Mouse (Mus musculus): ENCODE data around the gene Lhx6. TPM values are rescaled to one million over a fixed set of nuclear protein-coding genes. Genes with fewer than 3 reads are reported as not detected.

The Lhx6 gene
- polyA plus RNA-seq, 1 experiment from 2014 or later, result 3.0 TPM

- no peak for ATAC-seq (ENCODE audit: low FRiP score, low TSS enrichment)
- no peak overlapping the region for H3K27ac ChIP-seq (ENCODE audit: low read depth, low read length)
- H3K36me3 ChIP-seq (ENCODE audit: control insufficient read depth, insufficient read depth, low read length), result peaks cover 77% of the 10 kb centered on the region
- no peak overlapping the region for H3K4me2 ChIP-seq (replicated peaks; ENCODE audit: low read depth, low read length)
- H3K4me3 ChIP-seq (ENCODE audit: low read length), result no peak overlapping the region
- H3K27me3 ChIP-seq (ENCODE audit: control insufficient read depth, insufficient read depth, low read length), result no peaks in the 10 kb centered on the region
- no peaks in the 10 kb centered on the region for H3K9me3 ChIP-seq (ENCODE audit: control insufficient read depth, low read length)
- H3K9ac ChIP-seq (ENCODE audit: low read depth, low read length), result no peak overlapping the region
- H3K4me1 ChIP-seq (ENCODE audit: control insufficient read depth, insufficient read depth, low read length), result no peaks in the 10 kb centered on the region
- WGBS, result 93% methylated on average over 9 of the region's 9 CpGs
Measured at GRCm38 (mm10) chr2:36126795-36127429, 21.7 kb upstream of the Lhx6 start.

DNA sequence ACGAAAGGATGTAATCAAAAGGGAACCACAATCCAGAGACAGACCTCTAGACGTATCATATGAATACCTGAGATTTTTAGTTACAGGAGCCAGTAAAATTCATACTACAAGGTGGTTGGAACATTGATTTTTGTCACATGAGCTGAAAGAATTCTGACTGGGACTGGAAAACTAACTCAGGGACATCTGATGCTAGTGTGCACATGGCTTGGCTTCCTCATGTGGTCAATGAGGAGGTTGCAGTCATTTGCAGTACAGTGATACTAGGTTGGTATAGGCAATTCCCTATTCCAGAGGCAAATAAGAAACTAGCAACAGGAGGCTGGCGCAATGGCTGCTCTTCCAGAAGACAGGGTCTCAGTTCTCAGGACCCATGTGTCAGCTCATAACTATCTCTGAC is 7.4 kb upstream of the Lhx6 start:
- WGBS, result 76% methylated on average over 3 of the region's 3 CpGs
- Histone ChIP-seq H3K9ac (ENCODE audit: low read depth, low read length) (no peak overlapping the region), H3K4me1 (ENCODE audit: control insufficient read depth, insufficient read depth, low read length) (no peaks in the 10 kb centered on the region), H3K36me3 (ENCODE audit: control insufficient read depth, insufficient read depth, low read length) (peaks cover 19% of the 10 kb centered on the region), H3K9me3 (ENCODE audit: control insufficient read depth, low read length) (no peaks in the 10 kb centered on the region), H3K27ac (ENCODE audit: low read depth, low read length) (no peak overlapping the region), H3K27me3 (ENCODE audit: control insufficient read depth, insufficient read depth, low read length) (peaks cover 28% of the 10 kb centered on the region), H3K4me3 (ENCODE audit: low read length) (no peak overlapping the region), H3K4me2 (replicated peaks; ENCODE audit: low read depth, low read length) (no peak overlapping the region)
- no peak for ATAC-seq (ENCODE audit: low FRiP score, low TSS enrichment)

DNA sequence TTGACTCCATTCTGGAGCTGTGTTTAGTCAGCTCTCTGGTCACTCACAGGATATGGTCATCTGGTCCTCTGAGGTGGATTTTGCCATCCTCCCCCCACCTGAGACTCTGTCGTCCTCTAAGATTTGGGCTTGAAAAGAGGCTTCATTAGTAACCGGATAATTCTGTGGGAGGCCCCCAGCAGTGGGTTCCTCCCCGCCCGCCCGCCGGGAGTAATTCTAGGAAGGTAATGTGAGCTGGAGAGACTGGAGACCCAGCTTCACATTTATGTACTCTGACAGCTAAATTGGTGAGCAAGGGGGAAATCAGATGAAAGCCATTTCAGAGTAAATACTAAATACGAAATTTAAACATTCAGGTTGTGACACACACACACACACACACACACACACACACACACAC is 3.4 kb upstream of the Lhx6 start:
- peaks cover 65% of the 10 kb centered on the region for H3K27me3 ChIP-seq (ENCODE audit: control insufficient read depth, insufficient read depth, low read length)
- H3K4me2 ChIP-seq (replicated peaks; ENCODE audit: low read depth, low read length), result no peak overlapping the region
- H3K36me3 ChIP-seq (ENCODE audit: control insufficient read depth, insufficient read depth, low read length), result no peaks in the 10 kb centered on the region
- WGBS, result 8% methylated on average over 7 of the region's 7 CpGs
- peaks cover 12% of the 10 kb centered on the region for H3K4me1 ChIP-seq (ENCODE audit: control insufficient read depth, insufficient read depth, low read length)
- no peak overlapping the region for H3K27ac ChIP-seq (ENCODE audit: low read depth, low read length)
- no peak for ATAC-seq (ENCODE audit: low FRiP score, low TSS enrichment)
- H3K4me3 ChIP-seq (ENCODE audit: low read length), result no peak overlapping the region
- no peaks in the 10 kb centered on the region for H3K9me3 ChIP-seq (ENCODE audit: control insufficient read depth, low read length)
- H3K9ac ChIP-seq (ENCODE audit: low read depth, low read length), result no peak overlapping the region

DNA sequence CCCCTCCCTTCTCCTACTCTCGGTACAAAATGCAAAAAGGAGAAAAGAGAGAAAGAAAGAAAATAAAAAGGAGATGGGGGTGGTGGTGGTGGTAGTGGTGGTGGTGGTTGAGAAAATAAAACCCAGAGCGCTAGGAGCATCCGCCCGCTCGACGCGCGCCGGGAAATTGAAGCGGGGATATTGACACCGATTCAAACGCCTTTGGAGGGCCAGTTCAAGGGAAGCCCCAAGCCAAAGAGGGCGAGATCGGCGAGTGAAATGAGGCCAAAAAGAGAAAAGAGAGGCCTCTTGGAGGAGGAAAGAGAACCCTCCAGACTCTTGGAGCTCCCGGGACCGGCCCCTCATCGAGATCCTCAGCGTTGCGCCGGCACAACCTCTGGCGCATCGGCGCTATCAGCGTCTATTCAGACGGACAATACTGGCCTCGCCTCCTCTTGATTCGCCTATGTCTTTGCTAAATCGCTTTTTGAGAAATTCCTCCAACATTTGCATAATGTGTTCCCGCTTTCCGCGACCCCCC is 712 bp downstream of the Lhx6 start:
- H3K27ac ChIP-seq (ENCODE audit: low read depth, low read length), result no peak overlapping the region

DNA sequence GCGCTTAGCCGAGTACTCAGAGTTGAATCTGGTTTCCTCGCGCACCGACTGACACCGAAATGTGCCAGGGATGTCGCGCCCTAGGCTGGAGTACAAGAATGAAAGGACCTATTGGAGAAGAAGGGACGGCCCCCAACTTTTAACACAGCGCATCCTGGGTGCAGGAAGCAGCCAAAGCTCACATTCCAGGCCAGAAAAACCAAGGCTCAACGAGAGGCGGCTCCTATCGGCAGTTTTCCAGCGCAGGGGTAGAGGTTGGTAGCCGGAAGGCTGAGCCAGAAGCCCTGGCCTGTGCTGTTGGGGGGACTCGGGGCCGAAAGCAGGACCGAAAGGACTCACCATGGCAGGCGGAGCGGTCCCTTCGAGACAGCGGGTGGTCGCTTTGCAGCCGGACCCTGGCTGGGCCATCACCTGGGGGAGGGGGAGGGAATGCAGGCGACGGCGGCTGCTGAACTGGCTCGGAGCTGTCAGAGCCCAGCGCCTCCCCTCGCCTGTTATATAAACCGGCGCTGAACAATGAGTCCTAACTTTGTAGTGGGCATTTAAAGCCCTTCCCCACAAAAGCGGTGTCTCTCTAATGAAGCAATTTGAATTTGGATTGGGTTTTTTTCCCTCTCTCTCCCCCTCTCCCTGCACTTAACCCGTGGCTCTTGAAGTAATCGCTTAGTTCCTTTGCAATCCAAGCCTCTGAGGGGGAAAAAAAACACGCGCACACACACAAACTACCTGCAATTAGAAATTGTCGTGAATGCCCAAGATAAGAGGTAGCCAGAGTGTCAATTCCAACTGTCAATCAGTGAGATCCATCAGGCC is 1.4 kb downstream of the Lhx6 start:
- Histone ChIP-seq H3K9me3 (ENCODE audit: control insufficient read depth, low read length) (no peaks in the 10 kb centered on the region), H3K9ac (ENCODE audit: low read depth, low read length) (no peak overlapping the region), H3K36me3 (ENCODE audit: control insufficient read depth, insufficient read depth, low read length) (no peaks in the 10 kb centered on the region), H3K27ac (ENCODE audit: low read depth, low read length) (no peak overlapping the region), H3K4me3 (ENCODE audit: low read length) (peak overlapping the region; percentile 48), H3K4me2 (replicated peaks; ENCODE audit: low read depth, low read length) (peak overlapping the region; percentile 83), H3K4me1 (ENCODE audit: control insufficient read depth, insufficient read depth, low read length) (peaks cover 24% of the 10 kb centered on the region), H3K27me3 (ENCODE audit: control insufficient read depth, insufficient read depth, low read length) (peaks cover 90% of the 10 kb centered on the region)
- WGBS, result 1% methylated on average over 38 of the region's 38 CpGs
- no peak for ATAC-seq (ENCODE audit: low FRiP score, low TSS enrichment)

More for the DNA sequence above, 712 bp downstream of the Lhx6 start:
- Histone ChIP-seq H3K4me1 (ENCODE audit: control insufficient read depth, insufficient read depth, low read length) (peaks cover 24% of the 10 kb centered on the region), H3K4me3 (ENCODE audit: low read length) (peak overlapping the region; percentile 48), H3K4me2 (replicated peaks; ENCODE audit: low read depth, low read length) (peak overlapping the region; percentile 83), H3K9me3 (ENCODE audit: control insufficient read depth, low read length) (no peaks in the 10 kb centered on the region), H3K9ac (ENCODE audit: low read depth, low read length) (peak overlapping the region; percentile 50), H3K27me3 (ENCODE audit: control insufficient read depth, insufficient read depth, low read length) (peaks cover 89% of the 10 kb centered on the region), H3K36me3 (ENCODE audit: control insufficient read depth, insufficient read depth, low read length) (no peaks in the 10 kb centered on the region)
- ATAC-seq (ENCODE audit: low FRiP score, low TSS enrichment), result no peak
- under 1% methylated on average over 32 of the region's 32 CpGs for WGBS

DNA sequence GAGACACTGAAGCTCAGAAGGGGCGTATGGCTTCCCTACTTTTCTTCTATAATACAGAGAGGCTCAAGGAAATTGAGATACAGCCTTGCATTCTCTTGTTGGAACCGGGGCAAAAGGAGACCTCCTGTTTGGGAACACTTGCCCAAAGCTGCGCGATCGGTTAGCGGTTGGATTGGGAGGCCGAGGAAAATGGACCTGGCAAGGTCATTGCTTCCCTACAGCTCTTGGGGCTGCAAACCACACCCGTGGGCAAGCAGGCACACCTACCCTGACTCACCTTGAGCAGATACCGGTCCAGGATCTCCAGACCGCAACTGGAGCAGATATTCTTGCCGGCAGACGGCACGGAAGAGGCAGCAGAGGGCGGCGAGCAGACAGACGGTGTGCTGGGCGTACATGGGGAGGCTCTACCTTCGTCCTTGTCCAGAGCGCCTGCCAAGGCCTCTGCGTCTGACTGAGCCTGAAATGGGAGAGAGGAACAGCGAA is 2.1 kb downstream of the Lhx6 start:
- 4% methylated on average over 21 of the region's 21 CpGs for WGBS

GRCm38 (mm10) chr2:36102559-36102946 is 2.7 kb downstream of the Lhx6 start:
- Histone ChIP-seq H3K4me2 (replicated peaks; ENCODE audit: low read depth, low read length) (peak overlapping the region; percentile 10), H3K4me3 (ENCODE audit: low read length) (peak overlapping the region; percentile 48), H3K36me3 (ENCODE audit: control insufficient read depth, insufficient read depth, low read length) (no peaks in the 10 kb centered on the region), H3K4me1 (ENCODE audit: control insufficient read depth, insufficient read depth, low read length) (peaks cover 24% of the 10 kb centered on the region), H3K9ac (ENCODE audit: low read depth, low read length) (peak overlapping the region; percentile 34; the same call in 1 of the 2 replicates), H3K27me3 (ENCODE audit: control insufficient read depth, insufficient read depth, low read length) (peaks cover 93% of the 10 kb centered on the region), H3K9me3 (ENCODE audit: control insufficient read depth, low read length) (no peaks in the 10 kb centered on the region), H3K27ac (ENCODE audit: low read depth, low read length) (no peak overlapping the region)
- ATAC-seq (ENCODE audit: low FRiP score, low TSS enrichment), result no peak
- under 1% methylated on average over 21 of the region's 21 CpGs for WGBS

More for the DNA sequence above, 2.1 kb downstream of the Lhx6 start:
- ATAC-seq (ENCODE audit: low FRiP score, low TSS enrichment), result no peak
- Histone ChIP-seq H3K27me3 (ENCODE audit: control insufficient read depth, insufficient read depth, low read length) (peaks cover 93% of the 10 kb centered on the region), H3K27ac (ENCODE audit: low read depth, low read length) (no peak overlapping the region), H3K9me3 (ENCODE audit: control insufficient read depth, low read length) (no peaks in the 10 kb centered on the region), H3K4me3 (ENCODE audit: low read length) (peak overlapping the region; percentile 48), H3K4me1 (ENCODE audit: control insufficient read depth, insufficient read depth, low read length) (peaks cover 24% of the 10 kb centered on the region), H3K36me3 (ENCODE audit: control insufficient read depth, insufficient read depth, low read length) (no peaks in the 10 kb centered on the region), H3K9ac (ENCODE audit: low read depth, low read length) (peak overlapping the region; percentile 34; the same call in 1 of the 2 replicates), H3K4me2 (replicated peaks; ENCODE audit: low read depth, low read length) (peak overlapping the region; percentile 83)

DNA sequence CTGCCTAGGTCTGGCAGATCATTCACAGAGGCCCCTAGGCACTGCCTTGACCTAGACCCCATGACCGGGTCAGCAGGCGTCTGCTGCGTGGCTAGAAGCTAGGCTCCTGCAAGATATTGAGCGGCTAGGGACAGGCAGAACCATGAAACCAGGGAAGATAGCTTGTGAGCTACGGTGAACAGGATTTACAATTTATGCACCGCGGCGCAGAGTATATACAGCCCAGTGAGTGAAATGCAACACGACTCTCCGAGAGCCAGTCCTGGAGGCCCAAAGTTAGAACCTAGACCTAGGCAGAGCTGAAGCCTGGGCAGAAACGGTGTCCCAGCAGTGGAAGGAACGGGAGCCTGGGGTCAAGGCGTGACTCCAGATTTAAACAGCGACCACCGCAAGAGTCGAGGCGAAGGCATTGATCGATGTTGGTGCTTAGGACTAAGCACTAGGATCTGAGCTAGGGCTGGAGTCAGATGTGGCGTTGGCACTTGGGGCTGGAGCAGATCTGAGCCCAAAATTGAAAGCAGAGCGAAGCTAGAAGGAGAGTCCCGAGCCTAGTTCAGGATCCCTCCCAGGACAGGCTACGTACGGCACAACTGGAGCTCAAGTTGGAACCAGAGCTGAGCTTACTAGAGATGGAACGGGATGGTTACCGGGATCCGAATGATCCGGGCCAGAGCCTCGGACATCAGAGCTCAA is 3.2 kb downstream of the Lhx6 start:
- Histone ChIP-seq H3K4me3 (ENCODE audit: low read length) (peak overlapping the region; percentile 48), H3K36me3 (ENCODE audit: control insufficient read depth, insufficient read depth, low read length) (no peaks in the 10 kb centered on the region), H3K9ac (ENCODE audit: low read depth, low read length) (no peak overlapping the region), H3K4me1 (ENCODE audit: control insufficient read depth, insufficient read depth, low read length) (peaks cover 24% of the 10 kb centered on the region), H3K27me3 (ENCODE audit: control insufficient read depth, insufficient read depth, low read length) (peaks cover 95% of the 10 kb centered on the region), H3K27ac (ENCODE audit: low read depth, low read length) (no peak overlapping the region), H3K4me2 (replicated peaks; ENCODE audit: low read depth, low read length) (peak overlapping the region; percentile 10; the same call in 1 of the 2 replicates), H3K9me3 (ENCODE audit: control insufficient read depth, low read length) (no peaks in the 10 kb centered on the region)
- 4% methylated on average over 28 of the region's 28 CpGs for WGBS
- 0 out of 2 replicates have a peak, but pooled peaks have one; percentile 24 for ATAC-seq (ENCODE audit: low FRiP score, low TSS enrichment)

All from kidney, embryonic 14.5 days (tissue).